Mouse (Mus musculus): Measurements from ENCODE around the gene Gba. TPM values are rescaled to one million over a fixed set of nuclear protein-coding genes. Genes with fewer than 3 reads are reported as not detected.

The Gba gene
- total RNA-seq, 4 experiments from 2014 or later, result 62.1 to 75.2 (median 68.5) TPM

DNA sequence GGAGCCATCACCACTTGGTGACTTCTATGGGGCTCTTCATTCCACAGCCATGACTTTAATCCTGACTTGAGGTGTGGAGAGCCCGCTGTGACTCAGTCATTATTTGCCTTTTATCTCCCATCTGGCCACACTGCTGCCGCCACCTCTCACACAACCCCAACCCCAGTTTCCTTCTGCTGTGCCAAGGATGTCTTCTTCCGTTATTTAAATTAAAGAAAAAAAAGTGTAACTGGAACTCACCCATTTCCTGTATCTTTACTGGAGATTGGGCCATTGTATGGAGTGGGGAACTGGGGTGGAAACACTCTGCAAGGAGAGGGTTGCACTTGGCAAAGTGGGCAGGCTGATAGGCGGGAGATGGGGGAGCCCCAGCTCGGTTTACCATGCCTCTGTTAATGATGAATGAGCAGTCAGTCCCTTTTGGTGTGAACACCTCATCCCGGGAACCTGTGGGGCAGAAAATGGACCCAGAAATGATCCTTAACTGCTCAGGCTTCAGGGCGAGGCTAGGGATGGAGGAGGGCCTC lies 20.1 kb upstream of the Gba start:
- no peak for DNase-seq (ENCODE audit: low spot score in 2 of 2)

DNA sequence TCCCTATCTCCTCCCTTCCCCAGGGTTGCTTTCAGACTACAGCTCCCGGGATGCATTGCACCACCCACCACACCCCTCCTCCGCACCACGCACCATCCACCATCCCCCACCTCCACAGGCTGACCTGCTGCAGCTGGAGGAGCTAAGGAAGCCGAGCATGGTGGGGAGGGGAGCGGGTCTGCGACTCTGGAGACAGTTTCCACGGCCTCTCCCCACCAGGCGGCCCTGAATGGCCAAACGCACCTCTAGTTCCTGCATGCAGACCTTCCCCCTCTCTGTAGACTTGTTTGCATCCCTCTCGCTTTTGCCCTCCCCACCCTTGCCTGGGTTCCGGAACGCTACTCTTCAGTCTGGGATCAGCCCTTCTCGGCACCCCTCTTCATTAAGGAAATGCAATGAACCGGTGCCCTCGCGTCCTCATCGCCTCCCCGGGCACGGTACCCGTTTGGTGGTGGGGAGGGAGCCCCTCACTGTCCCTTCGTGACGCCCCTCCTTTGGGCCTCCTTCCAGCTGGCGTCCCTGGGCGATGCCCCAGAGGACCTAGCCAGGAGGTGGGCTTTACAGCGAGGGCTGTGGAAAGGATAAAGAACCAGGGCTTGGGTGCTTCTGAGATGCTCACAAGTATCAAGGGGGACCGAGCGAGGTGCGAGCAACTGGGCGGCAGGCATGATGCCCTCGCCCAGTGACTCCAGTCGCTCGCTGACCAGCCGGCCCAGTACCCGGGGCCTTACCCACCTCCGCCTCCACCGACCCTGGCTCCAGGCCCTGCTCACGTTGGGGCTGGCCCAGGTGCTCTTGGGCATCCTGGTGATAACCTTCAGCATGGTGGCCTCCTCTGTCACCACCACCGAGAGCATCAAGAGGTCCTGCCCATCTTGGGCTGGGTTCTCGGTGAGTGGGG lies 19.4 kb upstream of the Gba start, which contains the start of gene Fam189b:
Fam189b (plus strand) TSS at position 86 of the 901 bp plus-strand sequence.
- peak; percentile 89 to 91 for DNase-seq (ENCODE audit: low spot score in 2 of 2)

DNA sequence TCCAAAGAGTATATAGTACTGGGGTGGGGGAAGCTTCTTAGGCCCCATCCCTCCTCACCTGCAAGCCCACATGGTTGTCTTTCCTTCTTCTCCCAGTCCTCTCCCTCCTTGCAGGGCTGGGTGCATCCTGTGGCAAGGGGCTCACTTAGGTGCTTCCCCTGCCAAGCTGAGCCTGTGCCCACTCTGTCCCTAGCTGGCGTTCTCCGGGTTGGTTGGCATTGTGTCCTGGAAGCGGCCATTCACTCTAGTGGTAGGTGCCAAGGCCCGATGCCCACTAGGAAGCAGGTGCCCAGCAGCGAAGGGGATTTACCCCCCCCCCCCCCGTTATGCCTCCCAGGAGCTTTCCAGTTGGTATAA lies 18.8 kb upstream of the Gba start:
- DNase-seq (ENCODE audit: low spot score in 2 of 2), result peak in 1 of 2 experiments; percentile 15

DNA sequence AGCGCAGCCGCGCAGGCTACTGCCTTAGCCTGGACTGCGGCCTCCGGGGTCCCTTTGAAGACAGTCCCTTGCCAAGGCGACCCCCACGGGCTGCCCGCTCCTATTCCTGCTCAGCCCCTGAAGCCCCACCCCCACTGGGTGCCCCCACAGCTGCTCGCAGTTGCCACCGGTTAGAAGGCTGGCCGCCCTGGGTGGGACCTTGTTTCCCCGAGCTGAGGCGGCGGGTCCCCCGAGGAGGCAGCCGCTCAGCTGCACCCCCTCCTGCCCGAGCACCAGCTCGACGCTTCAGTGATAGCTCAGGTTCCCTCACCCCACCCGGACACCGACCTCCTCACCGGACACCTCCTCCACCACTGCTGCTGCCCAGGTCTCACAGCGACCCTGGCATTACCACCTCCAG lies 15.5 kb upstream of the Gba start:
- no peak for DNase-seq (ENCODE audit: low spot score in 2 of 2)

DNA sequence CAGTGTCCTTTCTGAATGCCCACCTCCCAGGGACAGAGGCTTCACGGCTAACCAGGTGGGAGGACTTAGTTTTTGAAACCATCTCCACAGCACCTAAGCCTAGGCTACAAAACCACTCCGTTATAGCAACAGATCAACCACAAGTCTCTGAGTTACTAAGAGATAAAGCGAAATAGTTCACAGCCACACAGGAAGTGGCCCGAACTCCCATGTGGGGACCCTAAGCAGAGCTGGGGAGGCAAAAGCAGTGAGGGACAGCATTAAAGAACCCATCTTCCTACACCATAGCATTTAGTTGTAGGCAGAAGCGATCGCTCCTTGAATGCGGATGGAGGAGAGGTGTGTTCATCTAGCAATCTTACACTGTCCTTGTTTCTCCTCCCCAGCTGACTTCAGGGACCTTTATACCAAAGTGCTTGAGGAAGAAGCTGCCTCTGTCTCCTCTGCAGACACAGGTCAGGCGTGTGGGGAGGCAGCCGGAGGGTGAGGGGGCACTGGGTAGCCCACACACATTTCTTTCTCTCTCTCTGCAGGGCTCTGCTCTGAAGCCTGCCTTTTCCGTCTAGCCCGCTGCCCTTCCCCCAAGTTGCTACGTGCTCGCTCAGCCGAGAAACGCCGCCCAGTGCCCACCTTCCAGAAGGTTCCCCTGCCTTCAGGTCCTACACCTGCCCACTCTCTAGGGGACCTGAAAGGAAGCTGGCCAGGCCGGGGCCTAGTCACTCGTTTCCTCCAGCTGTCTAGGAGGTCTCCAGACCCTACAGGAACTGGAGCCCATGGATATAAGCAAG lies 14.8 kb upstream of the Gba start:
- no peak for DNase-seq (ENCODE audit: low spot score in 2 of 2)

DNA sequence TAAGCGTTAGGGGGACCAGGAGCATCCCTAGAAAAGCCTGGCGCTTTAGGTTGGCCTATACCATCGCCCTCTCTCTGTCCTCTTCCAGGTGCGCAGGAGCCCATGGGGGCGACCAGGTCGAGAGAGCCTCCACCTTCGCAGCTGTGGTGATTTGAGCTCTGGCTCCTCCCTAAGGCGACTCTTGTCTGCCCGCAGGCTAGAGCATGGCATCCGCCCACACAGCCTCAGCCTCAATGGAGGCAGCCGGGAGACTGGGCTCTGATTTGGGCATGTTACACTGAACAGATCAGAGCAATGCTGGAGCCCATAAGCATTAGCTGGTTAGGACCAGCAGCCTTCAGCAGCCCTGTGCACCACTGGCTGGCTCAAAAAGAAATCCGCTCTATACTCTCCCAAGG lies 14.3 kb upstream of the Gba start:
- DNase-seq (ENCODE audit: low spot score in 2 of 2), result no peak

DNA sequence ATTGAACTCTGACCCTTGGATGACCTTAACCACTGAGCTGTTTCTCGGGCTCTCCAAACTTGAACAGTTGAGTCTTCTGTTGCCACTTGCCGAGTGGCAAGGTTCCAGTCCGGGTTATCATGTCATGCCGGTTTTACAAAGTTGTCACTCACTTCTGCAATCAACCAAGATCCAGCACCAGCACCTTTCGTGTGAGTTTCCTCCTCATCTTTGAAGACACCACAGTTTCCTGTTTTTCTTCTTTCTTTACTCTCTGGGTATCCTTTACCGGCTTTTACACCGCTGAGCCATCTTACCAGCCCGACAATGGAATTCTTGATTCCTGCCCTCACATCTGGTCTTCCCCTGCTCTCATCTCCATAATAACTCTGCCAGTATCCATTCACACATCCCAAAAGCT lies 12.3 kb upstream of the Gba start:
- DNase-seq (ENCODE audit: low spot score in 2 of 2), result no peak

DNA sequence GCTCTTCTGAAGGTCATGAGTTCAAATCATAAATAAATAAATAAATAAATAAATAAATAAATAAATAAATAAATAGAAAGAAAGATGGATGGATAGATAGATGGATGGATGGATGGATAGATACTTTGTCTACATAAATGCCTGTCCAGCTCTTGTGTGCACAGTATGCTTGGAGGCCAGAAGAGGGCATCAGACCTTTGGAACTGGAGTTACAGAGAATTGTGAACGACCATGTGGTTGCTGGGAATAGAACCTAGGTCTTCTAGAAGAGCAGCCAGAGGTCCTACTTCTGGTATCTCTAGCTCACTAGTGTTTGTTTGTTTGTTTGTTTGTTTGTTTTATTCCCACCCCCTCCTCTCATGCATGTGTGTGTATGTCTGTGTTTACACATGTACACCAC lies 9.4 kb upstream of the Gba start:
- no peak for DNase-seq (ENCODE audit: low spot score in 2 of 2)

DNA sequence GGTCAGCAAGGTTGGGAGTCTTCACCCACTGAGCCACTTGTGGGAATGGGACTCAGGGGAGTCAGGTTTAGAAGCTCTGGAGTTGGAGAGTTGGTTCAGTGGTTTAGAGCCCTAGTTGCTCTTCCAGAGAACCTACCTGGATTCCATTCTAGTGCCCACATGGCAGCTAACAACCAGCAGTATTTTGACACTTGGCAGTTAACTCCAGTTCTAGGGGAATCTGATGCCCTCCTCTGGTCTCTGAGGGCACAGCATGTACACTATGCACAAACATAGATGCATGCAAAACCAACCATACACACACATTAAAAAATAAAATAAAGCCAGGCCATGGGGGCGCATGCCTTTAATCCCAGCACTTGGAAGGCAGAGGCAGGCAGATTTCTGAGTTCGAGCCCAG lies 8.9 kb upstream of the Gba start:
- no peak for DNase-seq (ENCODE audit: low spot score in 2 of 2)

DNA sequence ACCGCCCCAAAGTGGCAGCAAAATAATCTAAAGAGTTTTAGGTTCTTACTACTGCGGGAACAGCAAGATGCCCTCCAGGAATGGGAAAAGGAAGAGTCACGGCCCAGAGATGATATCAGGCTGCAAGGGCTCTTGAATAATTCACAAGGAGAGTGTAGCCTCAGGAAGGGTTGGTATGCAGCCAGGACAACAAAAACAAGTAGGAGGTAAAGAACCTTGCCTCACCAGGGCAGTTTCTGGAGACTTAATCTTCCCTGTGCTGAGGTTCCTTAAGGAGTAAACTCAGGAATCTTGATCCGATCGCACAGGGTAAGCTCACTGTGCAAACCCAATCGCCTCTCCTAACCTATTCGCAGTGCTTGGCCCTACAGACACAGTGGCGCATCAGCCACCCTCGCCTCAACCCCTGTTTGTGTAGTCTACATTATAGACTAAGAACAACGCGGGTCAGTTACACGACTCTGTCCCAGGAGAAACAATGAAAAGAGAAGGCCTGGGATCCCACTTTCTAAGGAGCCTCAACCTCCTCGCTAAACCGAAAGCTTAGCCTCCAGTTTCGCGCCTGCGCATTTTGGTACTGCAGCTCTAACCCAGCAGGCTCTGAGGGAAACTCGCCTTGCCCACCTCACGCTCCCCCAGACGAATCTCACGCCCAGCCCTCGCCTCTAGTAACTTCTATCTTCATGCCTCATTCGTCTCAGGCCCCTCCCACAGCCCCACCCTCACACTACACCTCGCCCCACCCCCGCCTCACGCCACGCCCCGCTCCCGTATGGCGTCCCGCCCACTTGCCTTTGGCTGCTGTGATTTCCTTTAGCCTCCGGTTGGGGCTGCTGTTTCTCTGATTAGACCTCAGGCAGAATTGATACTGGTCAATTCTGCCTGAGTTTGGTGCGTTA lies 6.5 kb upstream of the Gba start:
- DNase-seq (ENCODE audit: low spot score in 2 of 2), result peak; percentile 79 to 83

DNA sequence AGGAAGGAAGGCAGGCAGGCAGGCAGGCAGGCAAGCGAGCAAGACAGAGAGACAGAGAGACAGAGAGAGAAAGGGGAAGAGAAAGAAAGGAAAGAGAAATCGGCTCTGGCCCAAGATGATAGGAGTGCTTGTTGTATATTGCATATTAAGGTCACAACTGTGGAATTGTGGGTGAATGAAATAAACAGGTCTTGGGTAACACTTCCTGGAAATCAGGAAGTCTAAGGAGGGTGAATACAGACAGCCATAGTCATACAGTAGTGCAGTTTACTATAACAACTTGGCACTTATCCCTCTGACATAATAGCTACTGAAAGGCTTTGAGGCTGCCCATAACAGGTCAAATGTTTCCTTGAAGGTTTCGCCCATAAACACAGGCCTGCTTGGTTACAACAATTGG lies 2.9 kb upstream of the Gba start:
- no peak for DNase-seq (ENCODE audit: low spot score in 2 of 2)

DNA sequence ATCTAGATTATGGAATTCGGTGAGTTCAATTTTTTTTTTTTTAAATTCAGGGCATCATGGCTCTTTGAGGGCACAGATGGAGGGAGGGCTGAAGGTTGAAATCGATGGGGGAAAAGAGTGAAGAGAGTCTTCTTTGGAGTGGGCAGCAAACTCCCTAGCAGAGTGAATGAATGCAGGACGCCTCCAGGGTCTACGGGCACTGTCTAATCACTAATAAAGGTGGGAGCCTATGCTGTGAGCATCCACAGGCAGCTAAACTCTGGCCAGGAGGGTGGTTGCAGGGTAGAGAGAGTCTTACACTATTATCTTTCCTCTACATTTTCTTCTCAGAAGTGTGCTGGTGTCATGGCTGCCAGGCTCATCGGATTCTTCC lies 400 bp downstream of the Gba start:
- DNase-seq (ENCODE audit: low spot score in 2 of 2), result no peak

DNA sequence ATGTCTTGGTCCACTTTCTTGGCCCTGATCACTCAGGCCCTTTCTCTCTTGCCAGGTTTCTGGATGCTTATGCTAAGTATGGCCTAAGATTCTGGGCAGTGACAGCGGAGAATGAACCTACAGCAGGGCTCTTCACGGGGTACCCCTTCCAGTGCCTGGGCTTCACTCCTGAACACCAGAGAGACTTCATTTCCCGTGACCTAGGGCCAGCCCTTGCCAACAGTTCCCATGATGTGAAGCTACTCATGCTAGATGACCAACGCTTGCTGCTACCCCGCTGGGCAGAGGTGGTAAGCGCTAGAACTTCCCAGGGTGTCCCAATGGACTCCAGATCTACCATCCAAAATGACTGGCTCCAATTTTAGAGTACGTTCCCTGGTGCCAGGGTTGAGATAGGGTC lies 3.4 kb downstream of the Gba start:
- DNase-seq (ENCODE audit: low spot score in 2 of 2), result no peak

DNA sequence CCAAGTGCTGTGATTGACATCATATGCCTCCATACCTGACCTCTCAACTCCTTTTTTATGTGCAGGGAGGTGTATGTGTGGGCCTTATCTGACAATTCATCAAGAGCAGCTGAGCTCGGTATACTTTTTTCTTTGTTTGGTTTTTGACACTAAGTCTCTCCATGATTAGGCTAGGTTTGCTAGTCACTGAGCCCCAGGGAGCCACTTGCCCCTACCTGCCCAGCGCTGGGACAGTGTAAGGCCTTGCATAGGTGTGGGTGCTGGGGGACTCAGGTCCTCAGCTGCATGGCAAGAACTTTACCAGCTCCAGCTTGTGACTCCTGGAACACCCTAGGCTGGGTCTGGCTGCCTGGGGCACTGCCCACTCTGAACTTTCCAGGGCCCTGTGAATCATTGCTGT lies 4.0 kb downstream of the Gba start:
- no peak for DNase-seq (ENCODE audit: low spot score in 2 of 2)

DNA sequence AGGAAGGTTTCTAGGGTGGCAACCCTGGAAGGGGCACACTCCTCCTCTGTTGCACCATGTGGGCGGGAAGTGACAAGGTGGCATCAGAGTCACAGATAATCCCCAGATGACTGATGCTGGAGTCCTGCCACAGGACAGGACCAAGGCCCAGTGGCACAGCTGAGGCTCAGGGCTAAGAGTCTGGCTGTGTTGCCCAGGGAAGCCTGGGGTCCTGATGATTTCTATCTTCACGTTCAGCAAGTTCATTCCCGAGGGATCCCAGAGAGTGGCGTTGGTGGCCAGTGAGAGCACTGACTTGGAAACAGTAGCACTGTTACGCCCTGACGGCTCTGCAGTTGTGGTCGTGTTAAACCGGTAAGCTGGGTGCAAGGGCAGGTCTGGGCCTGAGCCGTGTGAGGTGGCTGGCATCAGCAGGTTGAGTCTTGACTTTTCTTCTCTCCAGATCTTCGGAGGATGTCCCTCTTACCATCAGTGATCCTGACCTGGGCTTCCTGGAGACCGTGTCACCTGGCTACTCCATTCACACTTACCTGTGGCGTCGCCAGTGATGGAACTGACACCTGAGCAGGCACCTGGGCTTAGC lies 5.4 kb downstream of the Gba start:
- no peak for DNase-seq (ENCODE audit: low spot score in 2 of 2)

DNA sequence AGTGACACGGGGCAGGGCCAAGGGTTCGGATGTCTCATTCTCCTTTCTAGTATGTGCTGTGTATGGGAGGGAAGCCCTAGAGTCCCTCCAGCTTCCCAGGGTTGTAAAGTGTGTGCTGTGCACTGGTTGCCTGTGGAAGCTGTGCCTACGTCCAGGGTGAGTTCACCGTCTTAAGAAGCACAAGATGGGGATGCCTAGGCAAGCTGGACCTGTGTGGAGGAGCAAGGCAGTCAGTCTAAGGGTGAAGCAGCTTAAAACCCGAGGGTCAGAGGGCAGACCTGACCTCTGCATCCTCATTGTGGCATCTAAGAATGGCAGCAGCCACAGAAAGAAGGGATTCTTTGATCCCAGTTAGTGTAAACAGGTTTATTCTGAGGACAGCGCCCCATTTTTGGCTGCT lies 6.0 kb downstream of the Gba start:
- no peak for DNase-seq (ENCODE audit: low spot score in 2 of 2)

DNA sequence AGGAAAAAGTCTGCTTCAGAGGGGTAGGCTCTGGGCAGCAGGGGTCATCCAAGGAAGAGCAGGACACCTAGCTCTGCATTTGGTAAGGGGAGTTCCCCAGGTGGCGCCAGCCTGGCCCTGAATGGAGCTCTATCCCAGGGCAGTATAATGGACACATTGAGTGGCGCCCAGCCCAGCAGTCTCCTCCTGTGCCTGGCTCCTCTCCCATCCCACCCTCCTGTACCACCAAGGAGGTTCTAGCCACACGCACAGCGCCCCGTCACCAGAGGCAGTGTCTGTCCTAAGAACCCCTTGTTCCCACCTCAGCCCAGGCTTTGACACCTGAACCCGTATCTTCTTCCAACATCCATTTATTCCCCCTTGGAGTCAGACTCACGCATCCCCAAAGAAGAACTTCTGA lies 7.0 kb downstream of the Gba start:
- DNase-seq (ENCODE audit: low spot score in 2 of 2), result no peak

DNA sequence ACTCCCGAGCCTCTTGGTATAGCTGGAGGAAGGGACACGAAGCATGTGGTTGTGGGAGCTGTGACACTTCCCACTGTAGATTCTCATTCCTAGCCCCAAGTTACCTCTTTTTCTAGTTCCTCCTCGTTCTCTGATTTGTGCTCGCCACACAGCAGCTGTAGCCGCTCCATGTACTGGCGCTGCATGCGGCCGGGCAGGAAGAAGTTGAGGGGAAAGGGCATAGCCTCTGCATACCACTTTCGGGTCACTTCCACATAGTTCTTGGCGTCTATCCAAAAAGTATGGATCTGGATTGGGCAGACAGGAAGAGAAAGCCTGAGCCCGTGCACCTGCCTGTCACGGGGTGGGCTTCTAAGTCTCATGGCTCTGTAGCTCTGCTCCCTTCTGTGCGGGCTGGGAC lies 7.4 kb downstream of the Gba start:
- no peak for DNase-seq (ENCODE audit: low spot score in 2 of 2)

DNA sequence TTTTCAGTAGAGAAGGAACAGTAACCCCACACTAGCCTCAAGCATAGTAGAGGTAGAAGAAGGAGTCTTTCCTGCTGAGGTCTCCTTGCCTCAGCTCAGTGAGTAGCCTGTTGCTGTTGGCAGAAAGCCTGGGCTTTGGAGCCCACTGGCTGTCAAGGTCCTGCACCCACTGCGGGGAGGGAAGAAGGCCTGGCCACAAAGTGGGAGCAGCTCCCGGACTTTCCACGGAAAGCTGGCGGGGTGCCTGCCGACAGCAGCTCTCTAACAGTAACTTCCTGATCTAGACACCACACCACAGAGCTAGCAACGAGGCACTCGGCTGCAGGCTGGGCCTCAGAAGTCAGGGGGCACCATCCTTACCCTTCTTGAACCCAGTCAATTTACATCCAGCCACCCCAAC lies 8.0 kb downstream of the Gba start:
- DNase-seq (ENCODE audit: low spot score in 2 of 2), result no peak

DNA sequence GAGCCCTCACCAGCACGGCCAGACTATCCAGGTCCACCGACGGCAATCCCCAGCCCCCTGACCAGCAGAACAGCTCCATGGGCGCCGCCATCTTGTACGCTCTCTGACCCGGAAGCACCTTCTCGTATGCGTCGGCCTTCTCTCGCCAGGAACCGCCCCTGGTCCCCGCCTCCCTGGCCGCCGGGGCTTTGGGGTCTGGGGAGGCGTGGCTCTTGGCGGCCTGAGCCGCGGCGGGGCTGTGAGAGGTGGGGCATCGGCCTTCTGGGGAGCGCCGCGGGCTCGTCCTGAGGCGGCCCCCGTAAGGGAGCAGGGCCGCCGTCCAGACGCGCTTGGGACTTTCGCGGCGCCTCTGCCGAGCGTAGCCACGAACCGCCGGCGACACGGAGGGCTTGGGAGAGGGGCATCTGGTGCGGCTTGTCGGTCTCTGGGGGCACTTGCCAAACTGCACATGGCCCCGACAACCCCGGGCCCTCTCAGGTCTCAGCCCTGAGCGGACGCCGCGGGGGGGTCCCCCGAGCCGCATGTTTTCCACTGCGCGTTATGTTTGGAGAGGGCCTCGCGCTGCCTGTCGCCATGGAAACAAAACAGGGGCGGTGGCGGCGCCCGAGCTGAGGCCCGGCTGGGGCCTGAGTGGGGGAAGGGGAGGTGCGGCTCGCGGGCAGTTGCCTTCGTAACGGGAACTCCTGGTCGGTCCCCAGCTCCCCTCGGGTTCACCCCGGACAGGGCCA lies 11.2 kb downstream of the Gba start:
- DNase-seq (ENCODE audit: low spot score in 2 of 2), result peak; percentile 87 to 90

Measured in layer of hippocampus, adult 8-10 months (tissue).